Mouse (Mus musculus) cortical plate, adult 2 months (tissue): Measurements from ENCODE around the gene 1700069L16Rik. TPM values are rescaled to one million over a fixed set of nuclear protein-coding genes. Genes with fewer than 3 reads are reported as not detected.

ENCODE experiments used
- H3K27ac ChIP-seq: fragments of 200-500 bp; 2 replicates; pipeline ENCODE4 v1.5.1; 2012; ENCODE audit warnings: low read length, control low read depth, inconsistent platforms; ENCODE audit not compliant: insufficient read depth
- H3K4me1 ChIP-seq: fragments of 200-500 bp; 2 replicates; pipeline ENCODE4 v1.6.1; 2011; ENCODE audit warnings: low read length; ENCODE audit not compliant: control insufficient read depth, insufficient read depth
- H3K4me3 ChIP-seq: fragments of 200-500 bp; 2 replicates; pipeline ENCODE4 v1.5.1; 2011; ENCODE audit warnings: mild to moderate bottlenecking, low read length, control low read depth; ENCODE audit not compliant: insufficient read depth
- CTCF ChIP-seq: fragments of 200-500 bp; IDR thresholded peaks from 2 replicates; pipeline ENCODE4 v1.5.1; 2011; ENCODE audit warnings: mild to moderate bottlenecking, control low read depth, low read length; ENCODE audit not compliant: insufficient read depth; ENCODE audit errors: extremely low read depth
- POLR2A ChIP-seq: fragments of 200-500 bp; IDR thresholded peaks from 2 replicates; pipeline ENCODE4 v1.6.1; 2011; ENCODE audit warnings: mild to moderate bottlenecking, low read length, control low read depth; ENCODE audit not compliant: insufficient read depth; ENCODE audit errors: extremely low read depth
- polyA plus RNA-seq: library from polyadenylated mRNA; depleted of rRNA; stranded (reverse); fragments of >200 nt; gene quantifications from 2 replicates; pipeline ENCODE4 v1.2.3, GENCODE M21; 2012

The 1700069L16Rik gene
- polyA plus RNA-seq, 1 experiment = not detected

- TF ChIP-seq POLR2A (no peak), CTCF (no peak)
- H3K4me1 ChIP-seq = peaks cover 3% of the 10 kb centered on the region
- H3K4me3 ChIP-seq = peak overlapping the region; percentile 97
- peak overlapping the region; percentile 55 for H3K27ac ChIP-seq
Observed at GRCm38 (mm10) chr5:113735023-113735344, 10.4 kb upstream of the 1700069L16Rik start.

- no peak overlapping the region for H3K4me3 ChIP-seq
- no peak overlapping the region for H3K27ac ChIP-seq
- no peak for TF ChIP-seq POLR2A
- TF ChIP-seq CTCF = no peak
- peaks cover 3% of the 10 kb centered on the region for H3K4me1 ChIP-seq
Observed at GRCm38 (mm10) chr5:113734376-113734775, 9.8 kb upstream of the 1700069L16Rik start.

- H3K27ac ChIP-seq = no peak overlapping the region
- no peak overlapping the region for H3K4me3 ChIP-seq
- H3K4me1 ChIP-seq = peaks cover 3% of the 10 kb centered on the region
- peak; percentile 84 for TF ChIP-seq CTCF
- no peak for TF ChIP-seq POLR2A
Observed at GRCm38 (mm10) chr5:113732182-113732581, 7.6 kb upstream of the 1700069L16Rik start.

GRCm38 (mm10) chr5:113731174-113731573, 6.6 kb upstream of the 1700069L16Rik start:
- Histone ChIP-seq H3K4me3 (no peak overlapping the region), H3K4me1 (peaks cover 3% of the 10 kb centered on the region), H3K27ac (no peak overlapping the region)
- TF ChIP-seq POLR2A = no peak
- TF ChIP-seq CTCF = no peak

- TF ChIP-seq CTCF (no peak), POLR2A (0 out of 2 replicates have a peak, but pooled peaks have one; percentile 20)
- Histone ChIP-seq H3K4me3 (no peak overlapping the region), H3K4me1 (peaks cover 3% of the 10 kb centered on the region), H3K27ac (no peak overlapping the region)
Observed at GRCm38 (mm10) chr5:113730641-113731121, 6.1 kb upstream of the 1700069L16Rik start.

- H3K27ac ChIP-seq = no peak overlapping the region
- peaks cover 3% of the 10 kb centered on the region for H3K4me1 ChIP-seq
- no peak for TF ChIP-seq POLR2A
- no peak for TF ChIP-seq CTCF
- no peak overlapping the region for H3K4me3 ChIP-seq
Observed at GRCm38 (mm10) chr5:113728691-113729090, 4.1 kb upstream of the 1700069L16Rik start.

GRCm38 (mm10) chr5:113728011-113728410, 3.4 kb upstream of the 1700069L16Rik start:
- Histone ChIP-seq H3K4me3 (no peak overlapping the region), H3K27ac (no peak overlapping the region), H3K4me1 (peaks cover 3% of the 10 kb centered on the region)
- no peak for TF ChIP-seq CTCF
- no peak for TF ChIP-seq POLR2A

- TF ChIP-seq POLR2A = no peak
- no peak for TF ChIP-seq CTCF
- no peak overlapping the region for H3K27ac ChIP-seq
- H3K4me1 ChIP-seq = peaks cover 3% of the 10 kb centered on the region
- H3K4me3 ChIP-seq = no peak overlapping the region
Observed at GRCm38 (mm10) chr5:113727238-113727637, 2.7 kb upstream of the 1700069L16Rik start.

- Histone ChIP-seq H3K4me3 (no peak overlapping the region), H3K27ac (no peak overlapping the region), H3K4me1 (peaks cover 3% of the 10 kb centered on the region)
- TF ChIP-seq CTCF (no peak), POLR2A (no peak)
Observed at GRCm38 (mm10) chr5:113726618-113727017, 2.0 kb upstream of the 1700069L16Rik start.

- no peak for TF ChIP-seq POLR2A
- TF ChIP-seq CTCF = no peak
- no peak overlapping the region for H3K27ac ChIP-seq
- no peak overlapping the region for H3K4me3 ChIP-seq
- H3K4me1 ChIP-seq = peaks cover 3% of the 10 kb centered on the region
Observed at GRCm38 (mm10) chr5:113725417-113725816, 845 bp upstream of the 1700069L16Rik start.

- TF ChIP-seq POLR2A = no peak
- no peak for TF ChIP-seq CTCF
- H3K4me3 ChIP-seq = no peak overlapping the region
- no peaks in the 10 kb centered on the region; the same call in 1 of the 2 replicates for H3K4me1 ChIP-seq
- H3K27ac ChIP-seq = no peak overlapping the region
Observed at GRCm38 (mm10) chr5:113723567-113724237, 870 bp downstream of the 1700069L16Rik start.
